ENCODE assay signal across 11 mouse cellular contexts in the genomic region with DNA sequence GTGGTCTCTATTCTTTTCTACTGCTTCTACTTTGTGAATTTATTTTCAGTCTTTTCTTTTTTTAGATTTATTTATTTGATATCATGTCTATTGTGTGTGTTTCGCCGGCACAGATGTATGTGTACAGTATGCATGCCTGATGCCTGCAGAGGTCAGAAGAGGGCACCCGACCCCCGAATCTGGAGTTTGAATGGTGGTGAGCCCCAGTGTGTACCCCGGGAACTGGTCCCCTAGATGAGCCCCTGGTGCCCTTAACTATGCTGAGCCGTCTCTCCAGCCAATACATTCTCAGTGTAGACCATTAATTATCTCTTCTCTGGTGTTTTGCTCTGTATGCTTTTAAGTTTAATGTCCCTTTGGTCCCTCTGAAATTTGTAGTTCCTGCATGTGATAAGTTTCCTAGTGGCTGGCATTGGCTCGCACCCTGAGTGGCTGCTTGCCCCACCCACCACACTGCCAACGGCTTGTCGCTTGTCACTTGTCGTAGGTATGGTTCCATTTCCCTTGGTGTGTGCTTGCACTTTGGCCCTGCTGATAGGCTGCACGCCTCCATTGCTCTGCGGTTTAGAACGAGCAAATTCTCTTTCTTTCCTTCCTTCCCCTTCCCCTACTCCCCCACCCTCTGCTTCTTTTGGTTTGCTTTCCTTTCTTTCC. TPM values are rescaled to one million over a fixed set of nuclear protein-coding genes. Genes with fewer than 3 reads are reported as not detected.
DNase-seq lines count a peak whose midpoint lies in the region; ATAC-seq lines count a peak whose summit lies in the region.
"Had no signal": no experiment of that assay in that cellular context is flagged by ENCODE, and none has a peak within 500 bp of the region (broad histone marks: within the 10 kb centered on the region; RNA-seq: fewer than 3 reads in every experiment).

No protein-coding gene starts in this region.

- H3K4me2 ChIP-seq in heart, embryonic 12.5 days = no peak overlapping the region
- no peak overlapping the region for H3K4me2 ChIP-seq in neural tube, embryonic 13.5 days
- no peak overlapping the region for H3K4me2 ChIP-seq in liver, embryonic 15.5 days
- H3K4me2 ChIP-seq: limb, embryonic 12.5 days had no signal

- H3K9me3 ChIP-seq in heart, embryonic 12.5 days (replicated peaks) = no peaks in the 10 kb centered on the region
- no peaks in the 10 kb centered on the region for H3K9me3 ChIP-seq in neural tube, embryonic 13.5 days
- H3K9me3 ChIP-seq in liver, embryonic 15.5 days (replicated peaks) = no peaks in the 10 kb centered on the region
- H3K9me3 ChIP-seq: limb, embryonic 12.5 days had no signal

- DNase-seq in heart, postnatal 25 days (ENCODE audit: low spot score) = no peak
- no peak for DNase-seq in neural tube, embryonic 10.5 days (ENCODE audit: extremely low spot score, low spot score)
- DNase-seq in spleen, adult 12 weeks (ENCODE audit: low spot score) = no peak
- DNase-seq in layer of hippocampus, adult 8-10 months (ENCODE audit: low spot score in 2 of 2) = no peak
- no peak for DNase-seq in spleen, postnatal 10 days (ENCODE audit: low spot score in 2 of 2)
- DNase-seq: cerebellum, adult 11-12 months had no signal

- H3K4me1 ChIP-seq in heart, embryonic 12.5 days (replicated peaks) = peaks cover 63% of the 10 kb centered on the region
- H3K4me1 ChIP-seq in neural tube, embryonic 13.5 days (replicated peaks) = peaks cover 82% of the 10 kb centered on the region
- peaks cover 83% of the 10 kb centered on the region for H3K4me1 ChIP-seq in liver, embryonic 15.5 days (replicated peaks)

- H3K9ac ChIP-seq in heart, embryonic 12.5 days = no peak overlapping the region
- no peak overlapping the region for H3K9ac ChIP-seq in neural tube, embryonic 13.5 days
- H3K9ac ChIP-seq in liver, embryonic 15.5 days = no peak overlapping the region
- H3K9ac ChIP-seq: limb, embryonic 12.5 days had no signal

- ATAC-seq in heart, embryonic 12.5 days (ENCODE audit: insufficient number of reproducible peaks, low FRiP score) = no peak
- ATAC-seq in neural tube, embryonic 13.5 days (ENCODE audit: low read depth) = no peak
- no peak for ATAC-seq in liver, embryonic 15.5 days (ENCODE audit: insufficient read depth)

- WGBS in heart, embryonic 12.5 days = 61% methylated on average over 13 of the region's 13 CpGs
- WGBS in neural tube, embryonic 13.5 days = 66% methylated on average over 13 of the region's 13 CpGs
- WGBS in liver, embryonic 15.5 days (ENCODE audit: insufficient replicate concordance) = 33% methylated on average over 13 of the region's 13 CpGs

- peaks cover 8% of the 10 kb centered on the region; the same call in 1 of the 2 replicates for H3K36me3 ChIP-seq in heart, embryonic 12.5 days
- H3K36me3 ChIP-seq in neural tube, embryonic 13.5 days = peaks cover 10% of the 10 kb centered on the region; the same call in 1 of the 2 replicates
- H3K36me3 ChIP-seq in liver, embryonic 15.5 days (replicated peaks) = peaks cover 15% of the 10 kb centered on the region

- H3K27me3 ChIP-seq in heart, embryonic 12.5 days (replicated peaks) = no peaks in the 10 kb centered on the region
- no peaks in the 10 kb centered on the region for H3K27me3 ChIP-seq in neural tube, embryonic 13.5 days
- no peaks in the 10 kb centered on the region for H3K27me3 ChIP-seq in liver, embryonic 15.5 days
- H3K27me3 ChIP-seq: limb, embryonic 12.5 days had no signal

- no peak overlapping the region for H3K4me3 ChIP-seq in heart, embryonic 12.5 days
- no peak overlapping the region for H3K4me3 ChIP-seq in neural tube, embryonic 13.5 days
- no peak overlapping the region for H3K4me3 ChIP-seq in liver, embryonic 15.5 days (replicated peaks)
- H3K4me3 ChIP-seq: limb, embryonic 12.5 days had no signal

- H3K27ac ChIP-seq in heart, embryonic 12.5 days (ENCODE audit: poor library complexity, severe bottlenecking) = peak overlapping the region; percentile 77
- peak overlapping the region; percentile 81 for H3K27ac ChIP-seq in neural tube, embryonic 13.5 days (replicated peaks)
- peak overlapping the region; percentile 56 for H3K27ac ChIP-seq in liver, embryonic 15.5 days (replicated peaks)
- H3K27ac ChIP-seq: limb, embryonic 12.5 days had no signal

- intact Hi-C loops in heart, postnatal 25 days (cut with DNase I) = no loop called here

RNA-seq across cellular contexts. Expression of gene Gramd4, which starts 31.7 kb away (rescaled TPM):
- 14.3 and 14.8 TPM in 2 replicates for polyA plus RNA-seq in heart, embryonic 12.5 days (2016; fragmentation: Nextera tagmentation; extraction: Ambion mirVana)
- 10 to 100 TPM; 30.4 to 34.7 TPM for total RNA-seq in heart, postnatal 25 days (2021)
- 32.5 TPM in 2 replicates for polyA plus RNA-seq in neural tube, embryonic 13.5 days (2015; fragmentation: Nextera tagmentation; extraction: Ambion mirVana)
- 6.3 and 7.8 TPM in 2 replicates for polyA plus RNA-seq in liver, embryonic 15.5 days (2015; fragmentation: Nextera tagmentation; extraction: Ambion mirVana)
- 10 to 100 TPM; 24.1 to 30.9 (median 29.9) TPM for total RNA-seq in layer of hippocampus, adult 8-10 months (2022)

RNA-seq across cellular contexts. Expression of gene Celsr1, which starts 55.6 kb away (rescaled TPM):
- polyA plus RNA-seq in heart, embryonic 12.5 days (2016; fragmentation: Nextera tagmentation; extraction: Ambion mirVana) = 2.0 and 2.3 TPM in 2 replicates
- 1 to 10 TPM; 6.6 to 7.2 TPM for total RNA-seq in heart, postnatal 25 days (2021)
- polyA plus RNA-seq in neural tube, embryonic 13.5 days (2015; fragmentation: Nextera tagmentation; extraction: Ambion mirVana) = 1.8 TPM in 2 replicates
- 0.01 and 0.08 TPM in 2 replicates for polyA plus RNA-seq in liver, embryonic 15.5 days (2015; fragmentation: Nextera tagmentation; extraction: Ambion mirVana)
- total RNA-seq in layer of hippocampus, adult 8-10 months (2022) = 1 to 10 TPM; 6.0 to 7.0 (median 6.6) TPM
- total RNA-seq: CH12.LX had no signal
